Comparison of ENCODE assay signal across 24 mouse cellular contexts in the genomic region with DNA sequence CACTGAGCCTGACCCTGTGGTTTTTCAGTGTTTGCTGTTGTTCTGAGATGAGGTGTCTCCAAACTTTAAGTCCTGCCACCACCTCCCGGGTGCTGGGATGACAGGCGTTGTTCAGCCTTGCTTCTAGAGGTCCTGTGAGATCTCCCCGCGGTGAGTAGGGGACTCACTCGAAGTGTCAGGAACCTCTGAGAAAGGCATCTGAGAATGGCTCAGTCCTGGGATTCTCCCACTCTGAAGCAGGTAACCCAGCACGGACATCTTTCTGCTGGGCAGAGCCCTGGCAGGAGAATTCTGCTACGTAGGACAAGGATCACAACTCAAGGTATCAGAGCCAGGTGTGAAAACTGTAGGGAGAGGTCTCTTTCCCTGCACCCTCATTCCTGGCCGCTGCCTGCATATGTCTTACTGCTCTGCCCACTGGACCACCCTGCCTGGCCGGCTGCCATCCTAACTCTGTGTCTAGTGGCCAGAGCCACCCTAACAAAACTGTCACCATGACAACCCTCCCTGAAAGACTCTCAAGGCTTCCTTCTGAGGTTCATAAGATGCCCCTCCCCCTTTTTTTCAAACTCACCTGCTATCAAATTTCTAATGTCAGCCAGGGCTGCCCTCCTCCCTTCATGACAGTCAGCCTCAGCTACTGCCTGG. TPM values are rescaled to one million over a fixed set of nuclear protein-coding genes. Genes with fewer than 3 reads are reported as not detected.
A peak's percentile ranks its signal among the peaks of the same experiment; 100 is the strongest.
DNase-seq lines count a peak whose midpoint lies in the region; ATAC-seq and TF ChIP-seq lines count a peak whose summit lies in the region.
"Had no signal": no experiment of that assay in that cellular context is flagged by ENCODE, and none has a peak within 500 bp of the region (broad histone marks: within the 10 kb centered on the region; RNA-seq: fewer than 3 reads in every experiment).

No protein-coding gene starts in this region.

- DNase-seq in adrenal gland, postnatal 14 days = peak; percentile 21
- DNase-seq in adrenal gland, postnatal 36 days = no peak
- peak; percentile 40 to 46 for DNase-seq in cerebellum, postnatal 10 days
- DNase-seq in cerebellum, postnatal 4 days (ENCODE audit: low spot score in 2 of 2) = no peak
- DNase-seq in lung, embryonic 14.5 days = peak; percentile 51
- DNase-seq in lung, postnatal 10 days = no peak
- DNase-seq in midbrain, embryonic 14.5 days = no peak
- DNase-seq: adrenal gland, adult 8-10 months; adrenal gland, postnatal 25 days; B cell, adult 2 months; cerebellum, adult 18-20 months; cerebellum, adult 8-10 months; cerebellum, postnatal 14 days; cerebellum, postnatal 36 days; forebrain, postnatal 0 days had no signal

- H3K27me3 ChIP-seq in lung, embryonic 14.5 days (ENCODE audit: insufficient read depth, low read length) = no peaks in the 10 kb centered on the region
- 0 out of 2 replicates have a peak, but pooled peaks cover 9% of the 10 kb centered on the region for H3K27me3 ChIP-seq in midbrain, embryonic 12.5 days
- no peaks in the 10 kb centered on the region for H3K27me3 ChIP-seq in midbrain, embryonic 14.5 days (ENCODE audit: control insufficient read depth, insufficient read depth, low read length)
- H3K27me3 ChIP-seq: embryonic facial prominence, embryonic 12.5 days; forebrain, embryonic 13.5 days; forebrain, embryonic 15.5 days; Patski had no signal

- WGBS in lung, embryonic 14.5 days = 65% methylated on average over 9 of the region's 9 CpGs
- WGBS in midbrain, embryonic 12.5 days = 84% methylated on average over 9 of the region's 9 CpGs
- 83% methylated on average over 9 of the region's 9 CpGs for WGBS in midbrain, embryonic 14.5 days

- H3K9ac ChIP-seq in lung, embryonic 14.5 days = no peak overlapping the region
- 0 out of 2 replicates have a peak overlapping the region, but pooled peaks have one; percentile 24 for H3K9ac ChIP-seq in midbrain, embryonic 12.5 days (replicated peaks)
- H3K9ac ChIP-seq in midbrain, embryonic 14.5 days (replicated peaks; ENCODE audit: low read length) = no peak overlapping the region
- H3K9ac ChIP-seq: embryonic facial prominence, embryonic 12.5 days; forebrain, embryonic 13.5 days; forebrain, embryonic 15.5 days; forebrain, postnatal 0 days had no signal

- TF ChIP-seq CTCF in lung, embryonic 14.5 days (IDR thresholded peaks at IDR 0.05; ENCODE audit: low read depth) = no peak

- ATAC-seq in lung, embryonic 14.5 days (ENCODE audit: insufficient read depth) = no peak
- no peak for ATAC-seq in midbrain, embryonic 12.5 days (ENCODE audit: low FRiP score, low read depth)
- ATAC-seq in midbrain, embryonic 14.5 days (ENCODE audit: low FRiP score, low TSS enrichment) = no peak
- ATAC-seq: activated CD4-positive, CD25-positive, alpha-beta regulatory T cell, adult 4 months; CD4-positive, CD25-positive, alpha-beta regulatory T cell, adult 4 months; forebrain, embryonic 13.5 days; forebrain, embryonic 15.5 days; forebrain, postnatal 0 days; Patski had no signal

- no peak overlapping the region for H3K4me3 ChIP-seq in lung, embryonic 14.5 days (ENCODE audit: low read depth, low read length)
- H3K4me3 ChIP-seq in midbrain, embryonic 12.5 days = no peak overlapping the region
- H3K4me3 ChIP-seq in midbrain, embryonic 14.5 days (replicated peaks; ENCODE audit: low read depth, low read length) = no peak overlapping the region
- H3K4me3 ChIP-seq: embryonic facial prominence, embryonic 10.5 days; embryonic facial prominence, embryonic 12.5 days; forebrain, embryonic 13.5 days; forebrain, embryonic 15.5 days had no signal

- H3K4me1 ChIP-seq in lung, embryonic 14.5 days (ENCODE audit: insufficient read depth) = peaks cover 10% of the 10 kb centered on the region; the same call in 1 of the 2 replicates
- peaks cover 32% of the 10 kb centered on the region for H3K4me1 ChIP-seq in midbrain, embryonic 12.5 days
- H3K4me1 ChIP-seq in midbrain, embryonic 14.5 days (ENCODE audit: control insufficient read depth, insufficient read depth, low read length) = peaks cover 13% of the 10 kb centered on the region

- no peak overlapping the region for H3K4me2 ChIP-seq in lung, embryonic 14.5 days
- no peak overlapping the region for H3K4me2 ChIP-seq in midbrain, embryonic 12.5 days (replicated peaks)
- no peak overlapping the region for H3K4me2 ChIP-seq in midbrain, embryonic 14.5 days (ENCODE audit: low read length)
- H3K4me2 ChIP-seq: embryonic facial prominence, embryonic 12.5 days; forebrain, embryonic 13.5 days; forebrain, embryonic 15.5 days had no signal

- H3K27ac ChIP-seq in lung, embryonic 14.5 days (ENCODE audit: low read depth) = no peak overlapping the region
- H3K27ac ChIP-seq in midbrain, embryonic 12.5 days (replicated peaks) = no peak overlapping the region
- no peak overlapping the region for H3K27ac ChIP-seq in midbrain, embryonic 14.5 days (replicated peaks; ENCODE audit: low read depth, low read length)
- H3K27ac ChIP-seq: embryonic facial prominence, embryonic 10.5 days; embryonic facial prominence, embryonic 12.5 days; forebrain, embryonic 13.5 days; forebrain, embryonic 15.5 days had no signal

- no peaks in the 10 kb centered on the region for H3K9me3 ChIP-seq in lung, embryonic 14.5 days (ENCODE audit: low read depth, low read length)
- H3K9me3 ChIP-seq in midbrain, embryonic 12.5 days = no peaks in the 10 kb centered on the region
- no peaks in the 10 kb centered on the region for H3K9me3 ChIP-seq in midbrain, embryonic 14.5 days (ENCODE audit: control insufficient read depth, low read length)
- H3K9me3 ChIP-seq: embryonic facial prominence, embryonic 10.5 days; embryonic facial prominence, embryonic 12.5 days; forebrain, embryonic 13.5 days; forebrain, embryonic 15.5 days; G1E had no signal

- H3K36me3 ChIP-seq in lung, embryonic 14.5 days (ENCODE audit: insufficient read depth) = no peaks in the 10 kb centered on the region
- no peaks in the 10 kb centered on the region for H3K36me3 ChIP-seq in midbrain, embryonic 12.5 days
- no peaks in the 10 kb centered on the region for H3K36me3 ChIP-seq in midbrain, embryonic 14.5 days (ENCODE audit: control insufficient read depth, insufficient read depth, low read length)
- H3K36me3 ChIP-seq: embryonic facial prominence, embryonic 10.5 days; embryonic facial prominence, embryonic 12.5 days; forebrain, embryonic 15.5 days had no signal

RNA-seq across cellular contexts. Expression of a gene that starts 2.3 kb away (rescaled TPM):
- 9.1 and 10.8 TPM in 2 replicates for total RNA-seq in adrenal gland, postnatal 14 days (2021)
- total RNA-seq in adrenal gland, postnatal 36 days (2021) = 10 to 100 TPM; 11.0 to 17.4 TPM
- 9.7 and 10.3 TPM in 2 replicates for polyA plus RNA-seq in lung, embryonic 14.5 days (2014; fragmentation: Nextera tagmentation; extraction: Ambion mirVana)
- 10.3 and 13.3 TPM in 2 replicates for polyA plus RNA-seq in midbrain, embryonic 12.5 days (2016; fragmentation: Nextera tagmentation; extraction: Ambion mirVana)
- 5.8 and 6.3 TPM in 2 replicates for polyA plus RNA-seq in midbrain, embryonic 14.5 days (2014; fragmentation: Nextera tagmentation; extraction: Ambion mirVana)

RNA-seq across cellular contexts. Expression of a gene that starts 59.8 kb away (rescaled TPM):
- 56.9 and 79.0 TPM in 2 replicates for total RNA-seq in adrenal gland, postnatal 14 days (2021)
- 10 to 100 TPM; 44.4 to 51.3 TPM for total RNA-seq in adrenal gland, postnatal 36 days (2021)
- polyA plus RNA-seq in lung, embryonic 14.5 days (2014; fragmentation: Nextera tagmentation; extraction: Ambion mirVana) = 201 and 204 TPM in 2 replicates
- polyA plus RNA-seq in midbrain, embryonic 12.5 days (2016; fragmentation: Nextera tagmentation; extraction: Ambion mirVana) = 93.4 and 131 TPM in 2 replicates
- 291 and 381 TPM in 2 replicates for polyA plus RNA-seq in midbrain, embryonic 14.5 days (2014; fragmentation: Nextera tagmentation; extraction: Ambion mirVana)

Comparison
In these comparisons a context has a peak if more than half of its experiments do, and no peak if none do; other contexts are left out.
1. DNase-seq: peak in adrenal gland, postnatal 14 days (single experiment), cerebellum, postnatal 10 days (2 of 2) and lung, embryonic 14.5 days (single experiment); none in adrenal gland, postnatal 36 days (0 of 2), cerebellum, postnatal 4 days (0 of 2), lung, postnatal 10 days (single experiment) and midbrain, embryonic 14.5 days (single experiment).